Mouse (Mus musculus) c-Kit-positive CD71-positive TER-119-negative erythroid progenitor cells, embryonic 14.5 days (primary cell): ENCODE results near the gene Atox1.
"Not testable (repeated sequence)": the region's sequence is repeated elsewhere in the genome, so short reads cannot be mapped to it uniquely, and the experiment has no call there.

ENCODE experiments used
- DNase-seq: peaks from one replicate; pipeline ENCODE4 v3.0.0-alpha.2; 2013; ENCODE audit warnings: low read depth

Atox1 gene

DNA sequence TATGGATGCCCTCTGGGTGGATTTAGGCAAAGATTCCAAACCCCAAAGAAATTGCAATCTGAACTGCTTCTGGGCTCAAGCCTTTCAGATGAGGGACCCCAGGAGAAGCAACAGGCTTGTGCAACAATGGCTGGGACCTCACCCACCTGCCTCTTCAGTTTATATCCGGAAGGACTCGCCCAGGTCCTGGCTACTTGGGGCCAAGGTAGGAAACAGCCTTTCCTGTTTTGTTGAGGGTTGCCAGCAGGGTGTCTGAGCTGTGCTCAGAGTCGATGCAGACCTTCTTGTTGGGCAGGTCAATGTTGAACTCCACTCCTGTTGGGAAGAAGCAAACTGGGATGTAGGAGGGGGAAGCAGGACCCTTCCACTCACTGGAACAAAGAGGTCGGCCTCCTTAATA, 10.7 kb downstream of the Atox1 start:
- no peak for DNase-seq

GRCm38 (mm10) chr11:55449531-55449930, 11.5 kb downstream of the Atox1 start:
- DNase-seq, result no peak

GRCm38 (mm10) chr11:55446579-55446978, 14.5 kb downstream of the Atox1 start:
- no peak for DNase-seq

DNA sequence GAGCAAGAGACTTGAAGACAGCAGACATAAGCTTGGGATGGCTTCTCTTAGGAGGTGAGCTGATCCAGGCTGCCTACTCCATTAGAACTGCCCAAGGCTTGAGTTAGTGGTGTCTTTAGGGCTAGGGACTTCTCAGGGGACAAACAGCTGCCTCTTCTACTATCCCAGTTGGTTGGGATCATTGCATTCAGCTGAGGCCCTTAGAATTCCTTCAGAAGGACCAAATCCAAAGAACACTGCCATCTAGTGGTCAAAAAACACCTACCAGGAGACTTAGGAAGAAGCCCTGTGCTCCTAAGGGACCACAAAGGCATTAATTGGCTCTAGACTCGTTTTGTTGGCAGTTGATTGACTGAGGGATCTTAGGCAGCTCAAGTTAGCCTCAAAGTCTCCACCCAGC, 16.3 kb downstream of the Atox1 start:
- peak; percentile 34 for DNase-seq

DNA sequence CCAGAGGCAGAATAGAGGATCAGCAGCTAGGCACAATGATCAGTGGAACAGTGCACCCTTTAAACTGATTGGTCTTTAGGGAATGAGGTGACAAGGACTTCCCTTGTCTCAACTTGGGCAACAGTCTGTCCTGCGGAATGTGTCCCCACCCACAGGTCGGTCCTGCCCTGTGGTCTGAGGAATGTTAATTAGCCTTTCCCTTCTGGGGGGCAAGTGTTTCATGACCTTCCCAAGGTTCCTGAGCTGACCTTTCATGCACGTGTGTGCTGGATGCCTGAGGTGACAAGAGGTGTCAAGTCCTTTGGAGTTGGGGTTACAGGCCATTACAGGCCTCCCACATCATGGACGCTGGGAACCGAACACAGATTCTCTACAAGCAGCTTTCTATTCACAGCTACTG, 21.3 kb downstream of the Atox1 start:
- no peak for DNase-seq

- no peak for DNase-seq
Observed at GRCm38 (mm10) chr11:55438031-55438430, 23.0 kb downstream of the Atox1 start.

- DNase-seq, result no peak
Observed at GRCm38 (mm10) chr11:55436089-55436488, 24.9 kb downstream of the Atox1 start.

GRCm38 (mm10) chr11:55432981-55433380, 28.1 kb downstream of the Atox1 start:
- no peak for DNase-seq

DNA sequence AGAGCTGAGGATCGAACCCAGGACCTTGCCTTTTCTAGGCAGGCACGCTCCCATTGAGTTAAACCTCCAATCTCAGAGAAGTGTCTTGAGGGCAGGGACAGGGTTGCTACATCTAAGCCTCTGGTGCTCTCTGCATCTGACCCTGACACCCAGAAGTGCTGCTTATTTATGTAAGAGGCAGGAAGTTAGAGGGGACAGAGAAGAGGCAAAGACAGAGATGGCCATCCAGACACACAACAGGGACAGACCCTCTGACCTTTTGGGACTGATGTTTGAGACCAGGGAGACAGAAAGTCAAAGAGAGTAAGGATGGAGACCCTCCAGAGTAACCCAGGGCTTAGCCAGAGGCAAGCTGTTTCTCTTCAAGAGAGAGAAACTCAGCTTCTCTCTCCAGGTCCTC, 31.1 kb downstream of the Atox1 start:
- no peak for DNase-seq

DNA sequence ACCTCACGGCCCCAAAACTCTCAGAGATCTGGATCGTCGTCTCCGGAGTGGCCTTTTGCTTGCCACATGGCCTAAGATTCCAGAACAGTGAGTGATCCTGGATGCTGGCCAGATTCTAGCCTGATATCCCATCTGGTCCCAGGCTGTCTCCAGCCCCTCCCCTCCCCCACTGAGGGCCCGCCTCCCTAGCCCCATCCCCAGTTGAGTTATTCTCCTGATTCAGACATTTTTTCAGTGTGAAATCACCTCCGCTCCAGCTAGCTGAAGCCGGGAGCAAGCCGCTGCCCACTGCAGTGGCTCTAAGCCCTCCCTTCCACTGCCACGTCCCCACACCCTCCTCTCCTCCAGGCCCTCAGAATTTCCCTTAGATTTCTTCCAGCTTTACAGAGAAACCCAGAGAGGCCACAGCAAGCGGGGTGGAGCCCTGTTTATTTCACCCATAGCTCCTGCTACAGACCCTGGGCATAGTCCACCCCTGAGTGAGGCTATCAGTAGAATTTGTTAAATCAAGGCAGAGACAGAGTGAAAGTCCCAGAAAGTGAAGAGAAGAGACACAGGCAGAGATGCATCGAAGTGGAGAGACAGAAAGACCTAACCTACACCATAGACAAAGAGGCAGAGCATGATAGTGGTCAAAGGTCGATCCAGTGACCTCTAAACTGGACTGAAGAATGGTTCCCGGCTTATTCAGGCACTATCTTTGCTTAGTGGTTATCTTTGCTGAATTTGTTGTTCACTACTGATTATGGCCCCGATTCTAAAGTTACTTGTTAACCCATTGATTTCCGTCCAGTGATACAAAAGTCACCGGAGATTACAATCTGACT, 32.6 kb downstream of the Atox1 start:
- no peak for DNase-seq

DNA sequence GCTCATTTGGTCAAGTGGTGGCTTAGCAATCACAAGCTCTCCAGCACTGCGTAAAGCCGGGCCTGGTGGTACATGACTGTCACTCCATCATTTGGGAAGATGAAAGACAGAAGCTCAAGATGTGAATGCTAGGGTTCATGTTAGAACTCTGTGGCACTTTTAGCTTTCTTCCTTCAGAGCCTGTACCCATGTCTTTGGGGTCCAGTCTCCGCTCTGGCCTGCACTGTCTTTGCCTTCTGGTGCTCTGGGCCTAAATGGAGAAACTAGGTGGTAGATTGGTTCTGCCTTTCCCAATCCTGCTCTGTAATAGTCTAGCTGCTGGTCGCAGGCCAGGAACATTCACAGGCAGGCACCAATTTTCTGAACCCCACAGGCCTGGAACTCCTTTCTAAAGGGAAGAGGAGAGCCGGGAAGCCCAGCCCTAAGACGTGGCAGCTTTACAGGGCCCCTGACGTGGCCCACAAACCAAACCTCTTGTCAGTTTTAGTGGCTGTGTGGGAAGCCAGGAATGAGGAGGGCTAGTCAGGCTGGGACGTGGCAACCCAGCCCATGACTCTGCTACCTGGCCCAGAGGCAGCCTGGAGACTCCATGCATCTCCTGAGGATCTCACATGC, 36.2 kb downstream of the Atox1 start:
- DNase-seq, result no peak

- no peak for DNase-seq
Observed at GRCm38 (mm10) chr11:55423756-55424155, 37.3 kb downstream of the Atox1 start.

DNA sequence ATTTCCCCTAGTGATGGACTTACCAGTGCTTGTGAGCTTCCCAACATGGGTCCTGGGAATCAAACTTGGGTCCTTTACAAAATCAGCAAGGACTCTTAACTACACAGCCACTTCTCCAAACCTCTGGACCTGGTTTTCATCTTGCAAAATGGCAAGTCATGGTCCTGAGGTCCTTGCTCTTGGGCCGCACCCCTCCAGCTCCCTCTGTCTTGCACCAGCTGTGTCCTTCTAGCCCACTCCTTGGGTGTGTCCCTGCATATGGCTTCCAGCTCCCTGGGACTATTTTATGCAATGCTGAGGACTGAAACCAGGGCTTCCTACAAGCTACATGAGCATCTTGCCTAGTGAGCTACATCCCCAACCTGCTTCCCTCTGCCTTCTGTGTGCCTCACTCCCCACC, 38.1 kb downstream of the Atox1 start, which contains the start of gene Sparc:
Gene Sparc (minus strand): TSS at position 206 of the 400 bp plus-strand sequence.
- DNase-seq, result no peak

DNA sequence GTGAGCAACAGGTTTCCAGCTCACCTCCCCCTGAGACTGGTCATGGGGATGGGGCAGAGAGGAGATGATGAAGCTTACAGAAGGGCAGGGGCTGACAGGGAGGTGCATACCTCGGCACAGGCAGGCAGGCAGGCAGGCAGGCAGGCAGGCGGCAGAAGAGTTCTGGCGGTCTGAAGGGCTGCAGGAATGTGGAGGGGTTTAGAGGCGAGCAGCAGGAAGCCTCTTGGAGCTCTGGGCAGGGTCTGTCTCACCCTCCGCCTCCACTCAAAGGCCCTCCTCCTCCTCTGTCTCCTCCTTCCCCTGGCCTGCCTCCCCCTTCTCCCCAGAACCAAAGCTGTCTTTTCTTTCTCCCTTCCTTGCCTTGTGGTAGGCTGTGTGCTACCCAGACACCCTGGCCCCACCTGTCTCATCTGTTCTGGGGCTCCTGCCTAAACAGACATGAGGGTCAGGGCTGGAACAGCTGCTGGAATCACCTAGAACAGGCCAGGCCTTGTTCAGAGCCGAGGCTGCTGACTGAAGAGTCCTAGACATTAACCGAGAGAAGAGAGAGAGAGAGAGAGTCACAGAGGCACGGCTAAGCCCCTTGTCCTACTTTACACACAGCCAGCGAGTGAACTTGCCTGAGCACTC, 41.2 kb downstream of the Atox1 start:
- no peak for DNase-seq

DNA sequence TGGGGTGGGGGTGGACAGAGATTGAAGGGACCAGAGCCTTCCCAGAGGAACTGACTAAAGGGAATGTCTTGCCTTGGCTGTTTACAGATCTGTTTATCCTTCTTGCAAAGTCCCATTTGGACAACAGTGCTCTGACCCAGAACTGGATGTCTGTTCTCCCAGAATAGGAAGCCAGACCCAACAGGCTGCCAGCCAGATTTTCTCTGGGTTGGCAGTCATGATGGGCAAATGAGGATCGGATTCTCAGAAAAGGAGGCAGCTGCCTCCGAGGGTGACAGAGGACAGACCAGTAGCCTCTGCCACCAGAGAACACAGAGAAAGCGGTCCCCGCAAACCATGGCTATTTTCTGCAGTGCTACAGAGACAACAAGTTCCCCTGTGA, 41.8 kb downstream of the Atox1 start:
- no peak for DNase-seq

- DNase-seq, result no peak
Observed at GRCm38 (mm10) chr11:55418704-55419061, 42.4 kb downstream of the Atox1 start.

DNA sequence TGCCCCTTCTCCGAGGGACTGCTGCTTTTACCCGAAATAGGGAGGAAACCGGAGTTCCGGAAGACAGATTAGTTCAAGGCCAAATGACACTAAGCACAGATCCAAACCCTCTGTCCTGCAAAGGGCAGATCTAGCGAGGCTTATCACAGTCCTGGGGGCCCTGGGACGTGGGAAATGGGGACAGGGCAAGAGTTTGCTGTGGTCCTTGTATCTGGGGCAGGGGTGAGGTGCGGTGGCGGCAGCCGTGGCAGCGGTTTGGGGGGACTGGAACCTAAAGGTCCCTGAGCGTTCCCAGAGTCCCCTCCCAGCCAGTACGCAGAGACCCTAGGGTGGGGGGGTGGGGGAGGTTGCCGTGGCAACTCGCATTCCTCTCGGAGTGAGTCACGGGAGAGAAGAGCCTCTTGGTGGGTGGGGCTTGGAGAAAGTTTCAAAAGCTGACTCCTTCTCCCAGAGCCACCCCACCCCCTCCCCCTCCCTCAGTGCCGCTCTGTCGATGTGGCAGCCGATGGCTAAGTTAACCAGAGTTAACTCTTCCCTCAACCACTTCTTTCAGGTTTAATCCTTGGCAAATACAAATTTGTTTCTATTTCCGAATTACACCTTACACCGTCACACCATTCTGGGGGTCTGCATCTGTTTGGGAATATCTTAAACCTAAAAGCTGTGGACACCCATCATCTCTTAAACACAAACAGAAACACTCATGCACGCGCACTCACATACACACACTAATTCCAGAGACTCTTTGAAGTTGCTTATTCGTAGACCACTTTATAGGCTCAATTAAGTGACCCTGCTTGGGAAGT, 42.9 kb downstream of the Atox1 start:
- no peak for DNase-seq

GRCm38 (mm10) chr11:55416609-55417265, 44.3 kb downstream of the Atox1 start:
- DNase-seq, result no peak

- not testable (repeated sequence) for DNase-seq
Observed at GRCm38 (mm10) chr11:55415731-55416130, 45.3 kb downstream of the Atox1 start.

- no peak for DNase-seq
Observed at GRCm38 (mm10) chr11:55415036-55415704, 45.9 kb downstream of the Atox1 start.

DNA sequence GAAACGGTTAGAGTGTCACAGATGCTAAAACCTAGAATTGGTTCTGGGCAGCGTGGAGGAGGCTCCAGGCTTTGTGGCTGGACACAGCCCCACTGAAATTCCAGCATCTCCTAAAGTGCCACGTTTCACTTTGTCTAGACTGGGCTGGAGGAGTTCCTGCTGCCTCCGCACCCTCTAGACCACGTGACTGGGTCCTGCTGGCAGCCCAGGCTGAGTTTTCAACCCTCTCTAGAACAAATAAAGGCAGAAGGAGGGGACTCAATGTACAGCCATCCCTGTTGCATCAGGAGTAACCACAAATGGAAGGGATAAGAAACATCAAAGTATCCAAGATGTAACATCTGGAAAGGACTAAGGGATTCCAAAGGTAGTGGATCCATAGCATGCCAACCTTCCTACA, 46.7 kb downstream of the Atox1 start:
- no peak for DNase-seq
